Mouse (Mus musculus): Measurements from ENCODE around the gene Kcnh4. TPM values are rescaled to one million over a fixed set of nuclear protein-coding genes. Genes with fewer than 3 reads are reported as not detected.

Kcnh4 gene
- polyA plus RNA-seq, 1 experiment from 2014 or later: 0.50 TPM

GRCm38 (mm10) chr11:100702081-100702851 lies 57.5 kb downstream of the Kcnh4 start:
- Histone ChIP-seq H3K4me2 (ENCODE audit: low read depth, low read length) (no peak overlapping the region), H3K9me3 (replicated peaks; ENCODE audit: control insufficient read depth, low read length) (no peaks in the 10 kb centered on the region), H3K4me3 (ENCODE audit: low read depth, low read length) (no peak overlapping the region), H3K4me1 (ENCODE audit: control insufficient read depth, insufficient read depth, low read length) (no peaks in the 10 kb centered on the region), H3K27me3 (ENCODE audit: control insufficient read depth, insufficient read depth, low read length) (no peaks in the 10 kb centered on the region), H3K9ac (replicated peaks; ENCODE audit: low read length) (no peak overlapping the region), H3K27ac (replicated peaks; ENCODE audit: low read depth, low read length) (no peak overlapping the region), H3K36me3 (replicated peaks; ENCODE audit: control insufficient read depth, insufficient read depth, low read depth, low read length) (no peaks in the 10 kb centered on the region; the same call in 1 of the 2 replicates)
- 35% methylated on average over 19 of the region's 19 CpGs for WGBS
- DNase-seq (ENCODE audit: low spot score): peak; percentile 86
- ATAC-seq (replicated peaks; ENCODE audit: insufficient number of reproducible peaks, low FRiP score, low TSS enrichment, low read depth): no peak

- no peak overlapping the region for H3K27ac ChIP-seq (replicated peaks; ENCODE audit: low read depth, low read length)
- no peak for ATAC-seq (replicated peaks; ENCODE audit: insufficient number of reproducible peaks, low FRiP score, low TSS enrichment, low read depth)
- 3% methylated on average over 14 of the region's 14 CpGs for WGBS
- DNase-seq (ENCODE audit: low spot score): peak; percentile 57
- peak overlapping the region; percentile 3; the same call in 1 of the 2 replicates for H3K9ac ChIP-seq (replicated peaks; ENCODE audit: low read length)
- no peaks in the 10 kb centered on the region; the same call in 1 of the 2 replicates for H3K36me3 ChIP-seq (replicated peaks; ENCODE audit: control insufficient read depth, insufficient read depth, low read depth, low read length)
- H3K4me3 ChIP-seq (ENCODE audit: low read depth, low read length): 0 out of 2 replicates have a peak overlapping the region, but pooled peaks have one; percentile 12
- no peaks in the 10 kb centered on the region for H3K9me3 ChIP-seq (replicated peaks; ENCODE audit: control insufficient read depth, low read length)
- H3K4me2 ChIP-seq (ENCODE audit: low read depth, low read length): peak overlapping the region; percentile 30
- H3K27me3 ChIP-seq (ENCODE audit: control insufficient read depth, insufficient read depth, low read length): no peaks in the 10 kb centered on the region
- no peaks in the 10 kb centered on the region for H3K4me1 ChIP-seq (ENCODE audit: control insufficient read depth, insufficient read depth, low read length)
Measured at GRCm38 (mm10) chr11:100701301-100701700, 58.4 kb downstream of the Kcnh4 start.

- no peaks in the 10 kb centered on the region for H3K4me1 ChIP-seq (ENCODE audit: control insufficient read depth, insufficient read depth, low read length)
- ATAC-seq (replicated peaks; ENCODE audit: insufficient number of reproducible peaks, low FRiP score, low TSS enrichment, low read depth): no peak
- no peak for DNase-seq (ENCODE audit: low spot score)
- H3K4me3 ChIP-seq (ENCODE audit: low read depth, low read length): no peak overlapping the region
- no peak overlapping the region for H3K27ac ChIP-seq (replicated peaks; ENCODE audit: low read depth, low read length)
- H3K9me3 ChIP-seq (replicated peaks; ENCODE audit: control insufficient read depth, low read length): no peaks in the 10 kb centered on the region
- H3K9ac ChIP-seq (replicated peaks; ENCODE audit: low read length): no peak overlapping the region
- H3K27me3 ChIP-seq (ENCODE audit: control insufficient read depth, insufficient read depth, low read length): no peaks in the 10 kb centered on the region
- no peaks in the 10 kb centered on the region for H3K36me3 ChIP-seq (replicated peaks; ENCODE audit: control insufficient read depth, insufficient read depth, low read depth, low read length)
- WGBS: 76% methylated on average over 3 of the region's 3 CpGs
- no peak overlapping the region for H3K4me2 ChIP-seq (ENCODE audit: low read depth, low read length)
Measured at GRCm38 (mm10) chr11:100700710-100701109, 59.0 kb downstream of the Kcnh4 start.

- Histone ChIP-seq H3K9ac (replicated peaks; ENCODE audit: low read length) (no peak overlapping the region), H3K9me3 (replicated peaks; ENCODE audit: control insufficient read depth, low read length) (no peaks in the 10 kb centered on the region), H3K36me3 (replicated peaks; ENCODE audit: control insufficient read depth, insufficient read depth, low read depth, low read length) (no peaks in the 10 kb centered on the region), H3K27ac (replicated peaks; ENCODE audit: low read depth, low read length) (no peak overlapping the region), H3K4me1 (ENCODE audit: control insufficient read depth, insufficient read depth, low read length) (peaks cover 3% of the 10 kb centered on the region; the same call in 1 of the 2 replicates), H3K27me3 (ENCODE audit: control insufficient read depth, insufficient read depth, low read length) (peaks cover under 1% of the 10 kb centered on the region; the same call in 1 of the 2 replicates), H3K4me3 (ENCODE audit: low read depth, low read length) (no peak overlapping the region), H3K4me2 (ENCODE audit: low read depth, low read length) (no peak overlapping the region)
- ATAC-seq (replicated peaks; ENCODE audit: insufficient number of reproducible peaks, low FRiP score, low TSS enrichment, low read depth) (no peak), DNase-seq (ENCODE audit: low spot score) (no peak)
- 74% methylated on average over 7 of the region's 7 CpGs for WGBS
Measured at GRCm38 (mm10) chr11:100697921-100698320, 61.8 kb downstream of the Kcnh4 start.

GRCm38 (mm10) chr11:100694926-100695325 lies 64.8 kb downstream of the Kcnh4 start:
- peaks cover 3% of the 10 kb centered on the region; the same call in 1 of the 2 replicates for H3K4me1 ChIP-seq (ENCODE audit: control insufficient read depth, insufficient read depth, low read length)
- no peak overlapping the region for H3K4me3 ChIP-seq (ENCODE audit: low read depth, low read length)
- no peak overlapping the region for H3K27ac ChIP-seq (replicated peaks; ENCODE audit: low read depth, low read length)
- no peak; the same call in 1 of the 2 replicates for ATAC-seq (replicated peaks; ENCODE audit: insufficient number of reproducible peaks, low FRiP score, low TSS enrichment, low read depth)
- H3K9me3 ChIP-seq (replicated peaks; ENCODE audit: control insufficient read depth, low read length): no peaks in the 10 kb centered on the region
- DNase-seq (ENCODE audit: low spot score): peak; percentile 70
- H3K9ac ChIP-seq (replicated peaks; ENCODE audit: low read length): no peak overlapping the region
- H3K4me2 ChIP-seq (ENCODE audit: low read depth, low read length): no peak overlapping the region
- 26% methylated on average over 5 of the region's 5 CpGs for WGBS
- peaks cover 5% of the 10 kb centered on the region for H3K27me3 ChIP-seq (ENCODE audit: control insufficient read depth, insufficient read depth, low read length)
- no peaks in the 10 kb centered on the region for H3K36me3 ChIP-seq (replicated peaks; ENCODE audit: control insufficient read depth, insufficient read depth, low read depth, low read length)

- no peak for ATAC-seq (replicated peaks; ENCODE audit: insufficient number of reproducible peaks, low FRiP score, low TSS enrichment, low read depth)
- no peak for DNase-seq (ENCODE audit: low spot score)
- H3K9me3 ChIP-seq (replicated peaks; ENCODE audit: control insufficient read depth, low read length): no peaks in the 10 kb centered on the region
- no peak overlapping the region for H3K9ac ChIP-seq (replicated peaks; ENCODE audit: low read length)
- H3K27me3 ChIP-seq (ENCODE audit: control insufficient read depth, insufficient read depth, low read length): peaks cover 5% of the 10 kb centered on the region
- 24% methylated on average over 5 of the region's 5 CpGs for WGBS
- no peaks in the 10 kb centered on the region for H3K36me3 ChIP-seq (replicated peaks; ENCODE audit: control insufficient read depth, insufficient read depth, low read depth, low read length)
- H3K4me3 ChIP-seq (ENCODE audit: low read depth, low read length): no peak overlapping the region
- peaks cover 3% of the 10 kb centered on the region; the same call in 1 of the 2 replicates for H3K4me1 ChIP-seq (ENCODE audit: control insufficient read depth, insufficient read depth, low read length)
- no peak overlapping the region for H3K27ac ChIP-seq (replicated peaks; ENCODE audit: low read depth, low read length)
- H3K4me2 ChIP-seq (ENCODE audit: low read depth, low read length): no peak overlapping the region
Measured at GRCm38 (mm10) chr11:100693154-100693553, 66.6 kb downstream of the Kcnh4 start.

- peaks cover 3% of the 10 kb centered on the region; the same call in 1 of the 2 replicates for H3K4me1 ChIP-seq (ENCODE audit: control insufficient read depth, insufficient read depth, low read length)
- 2% methylated on average over 23 of the region's 23 CpGs for WGBS
- no peak within 1 kb of the TSS for H3K4me3 ChIP-seq (ENCODE audit: low read depth, low read length)
- H3K4me2 ChIP-seq (ENCODE audit: low read depth, low read length): peak within 1 kb of the TSS; percentile 32
- ATAC-seq (replicated peaks; ENCODE audit: insufficient number of reproducible peaks, low FRiP score, low TSS enrichment, low read depth) (no peak), DNase-seq (ENCODE audit: low spot score) (peak; percentile 28)
- peaks cover 5% of the 10 kb centered on the region for H3K27me3 ChIP-seq (ENCODE audit: control insufficient read depth, insufficient read depth, low read length)
- H3K27ac ChIP-seq (replicated peaks; ENCODE audit: low read depth, low read length): no peak within 1 kb of the TSS
- no peaks in the 10 kb centered on the region for H3K9me3 ChIP-seq (replicated peaks; ENCODE audit: control insufficient read depth, low read length)
- no peaks in the 10 kb centered on the region for H3K36me3 ChIP-seq (replicated peaks; ENCODE audit: control insufficient read depth, insufficient read depth, low read depth, low read length)
- peak within 1 kb of the TSS; percentile 1; the same call in 1 of the 2 replicates for H3K9ac ChIP-seq (replicated peaks; ENCODE audit: low read length)
Measured at GRCm38 (mm10) chr11:100692164-100692616, 67.6 kb downstream of the Kcnh4 start, which contains the start of gene Zfp385c. Zfp385c (minus strand) TSS chr11:100692455.

- H3K4me3 ChIP-seq (ENCODE audit: low read depth, low read length): no peak overlapping the region
- DNase-seq (ENCODE audit: low spot score) (no peak), ATAC-seq (replicated peaks; ENCODE audit: insufficient number of reproducible peaks, low FRiP score, low TSS enrichment, low read depth) (no peak)
- no peaks in the 10 kb centered on the region for H3K36me3 ChIP-seq (replicated peaks; ENCODE audit: control insufficient read depth, insufficient read depth, low read depth, low read length)
- H3K27me3 ChIP-seq (ENCODE audit: control insufficient read depth, insufficient read depth, low read length): peaks cover 5% of the 10 kb centered on the region
- peaks cover 3% of the 10 kb centered on the region; the same call in 1 of the 2 replicates for H3K4me1 ChIP-seq (ENCODE audit: control insufficient read depth, insufficient read depth, low read length)
- no peaks in the 10 kb centered on the region for H3K9me3 ChIP-seq (replicated peaks; ENCODE audit: control insufficient read depth, low read length)
- H3K4me2 ChIP-seq (ENCODE audit: low read depth, low read length): no peak overlapping the region
- 75% methylated on average over 7 of the region's 7 CpGs for WGBS
- H3K9ac ChIP-seq (replicated peaks; ENCODE audit: low read length): no peak overlapping the region
- H3K27ac ChIP-seq (replicated peaks; ENCODE audit: low read depth, low read length): no peak overlapping the region
Measured at GRCm38 (mm10) chr11:100690389-100690788, 69.4 kb downstream of the Kcnh4 start.

Data from embryonic facial prominence, embryonic 11.5 days (tissue).